Comparison of ENCODE assay signal across 7 mouse cellular contexts in the genomic region with DNA sequence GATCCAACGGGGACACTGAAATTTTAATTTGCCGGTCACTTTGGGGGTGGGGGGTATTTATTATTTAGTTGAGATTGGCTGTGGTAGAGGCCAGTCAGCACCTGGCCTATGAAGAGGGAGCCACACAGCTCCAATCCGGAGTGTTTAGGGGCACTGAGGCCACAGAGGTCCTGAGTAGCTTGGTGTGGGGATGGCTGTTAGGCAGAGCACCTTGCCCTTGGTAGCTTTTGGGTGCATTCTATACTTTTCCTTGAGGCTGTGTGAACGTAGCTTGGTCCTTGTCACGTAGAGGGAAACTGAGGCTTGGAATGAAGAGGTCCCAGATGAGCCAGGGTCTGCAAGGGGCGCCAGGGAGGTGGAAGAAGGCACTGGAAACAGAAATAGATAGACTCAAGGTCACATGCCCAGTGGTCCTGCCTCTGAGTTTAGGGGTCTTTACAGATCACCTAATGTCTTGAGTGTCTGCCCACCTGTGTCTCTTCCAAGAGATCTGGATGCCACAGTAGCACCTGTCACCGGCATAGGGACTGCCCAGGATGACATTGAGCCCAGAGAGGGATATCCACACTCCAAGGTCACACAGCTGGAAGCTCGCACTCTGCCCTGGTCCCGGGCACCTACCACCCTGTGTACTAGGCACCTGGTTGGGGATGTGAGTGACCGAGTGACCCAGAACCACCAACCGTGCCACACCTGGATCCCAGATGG. TPM values are rescaled to one million over a fixed set of nuclear protein-coding genes. Genes with fewer than 3 reads are reported as not detected.
DNase-seq lines count a peak whose midpoint lies in the region; ATAC-seq and TF ChIP-seq lines count a peak whose summit lies in the region.

No protein-coding gene starts in this region.

- H3K36me3 ChIP-seq in lung, embryonic 15.5 days = peaks cover 8% of the 10 kb centered on the region
- H3K36me3 ChIP-seq in forebrain, embryonic 11.5 days (ENCODE audit: control insufficient read depth, insufficient read depth, low read length) = no peaks in the 10 kb centered on the region; the same call in 1 of the 2 replicates
- peaks cover 35% of the 10 kb centered on the region for H3K36me3 ChIP-seq in limb, embryonic 10.5 days

- peak overlapping the region; percentile 93 for H3K4me2 ChIP-seq in lung, embryonic 15.5 days
- peak overlapping the region; percentile 89 for H3K4me2 ChIP-seq in forebrain, embryonic 11.5 days (ENCODE audit: low read depth, low read length, severe bottlenecking)

- no peak for DNase-seq in lung, postnatal 25 days (ENCODE audit: low spot score)
- DNase-seq in forebrain, embryonic 11.5 days (ENCODE audit: low spot score) = no peak
- no peak for DNase-seq in limb, embryonic 10.5 days (ENCODE audit: low spot score)
- no peak for DNase-seq in spleen, adult 18-20 months
- no peak for DNase-seq in gastrocnemius, postnatal 10 days

- no peak for TF ChIP-seq POLR2A in olfactory bulb, adult 2 months (IDR thresholded peaks at IDR 0.05; ENCODE audit: insufficient read depth, low read depth, low read length)

- no peaks in the 10 kb centered on the region for H3K9me3 ChIP-seq in lung, embryonic 15.5 days
- H3K9me3 ChIP-seq in forebrain, embryonic 11.5 days (ENCODE audit: control insufficient read depth, low read length) = no peaks in the 10 kb centered on the region
- H3K9me3 ChIP-seq in limb, embryonic 10.5 days (replicated peaks) = no peaks in the 10 kb centered on the region

- H3K9ac ChIP-seq in lung, embryonic 15.5 days = peak overlapping the region; percentile 91
- H3K9ac ChIP-seq in forebrain, embryonic 11.5 days (ENCODE audit: low read length) = peak overlapping the region; percentile 75

- 48% methylated on average over 11 of the region's 11 CpGs for WGBS in lung, embryonic 15.5 days
- 68% methylated on average over 11 of the region's 11 CpGs for WGBS in forebrain, embryonic 11.5 days
- WGBS in limb, embryonic 10.5 days = 60% methylated on average over 11 of the region's 11 CpGs
- WGBS in olfactory bulb, adult 2 months = 45% methylated on average over 11 of the region's 11 CpGs

- peaks cover 18% of the 10 kb centered on the region; the same call in 1 of the 2 replicates for H3K27me3 ChIP-seq in lung, embryonic 15.5 days
- H3K27me3 ChIP-seq in forebrain, embryonic 11.5 days (ENCODE audit: control insufficient read depth, insufficient read depth, low read length) = peaks cover 21% of the 10 kb centered on the region
- peaks cover 21% of the 10 kb centered on the region for H3K27me3 ChIP-seq in limb, embryonic 10.5 days (ENCODE audit: low read depth, poor library complexity, severe bottlenecking)

- H3K27ac ChIP-seq in lung, embryonic 15.5 days = peak overlapping the region; percentile 89
- no peak overlapping the region for H3K27ac ChIP-seq in forebrain, embryonic 11.5 days (ENCODE audit: low read depth, low read length)
- H3K27ac ChIP-seq in limb, embryonic 10.5 days = peak overlapping the region; percentile 98
- H3K27ac ChIP-seq in olfactory bulb, adult 2 months (ENCODE audit: insufficient read depth, low read depth, low read length) = peak overlapping the region; percentile 54

- peaks cover 66% of the 10 kb centered on the region for H3K4me1 ChIP-seq in lung, embryonic 15.5 days
- peaks cover 23% of the 10 kb centered on the region for H3K4me1 ChIP-seq in forebrain, embryonic 11.5 days (replicated peaks; ENCODE audit: control insufficient read depth, insufficient read depth, low read length)
- peaks cover 83% of the 10 kb centered on the region for H3K4me1 ChIP-seq in limb, embryonic 10.5 days
- peaks cover 64% of the 10 kb centered on the region for H3K4me1 ChIP-seq in olfactory bulb, adult 2 months (ENCODE audit: control insufficient read depth, insufficient read depth, low read length)

- no peak for ATAC-seq in lung, embryonic 15.5 days (ENCODE audit: borderline replicate concordance, extremely low read depth, low FRiP score, low TSS enrichment)
- no peak for ATAC-seq in forebrain, embryonic 11.5 days (replicated peaks; ENCODE audit: low FRiP score)

- H3K4me3 ChIP-seq in lung, embryonic 15.5 days = peak overlapping the region; percentile 81
- H3K4me3 ChIP-seq in forebrain, embryonic 11.5 days (ENCODE audit: low read depth, low read length) = peak overlapping the region; percentile 68
- peak overlapping the region; percentile 91 for H3K4me3 ChIP-seq in limb, embryonic 10.5 days
- peak overlapping the region; percentile 80 for H3K4me3 ChIP-seq in olfactory bulb, adult 2 months (ENCODE audit: insufficient read depth, low read depth, low read length)

- no peak for TF ChIP-seq CTCF in olfactory bulb, adult 2 months (IDR thresholded peaks at IDR 0.05; ENCODE audit: insufficient read depth, low read depth, low read length)

RNA-seq across cellular contexts. Expression of gene Zbtb7a, which starts 4.0 kb away (rescaled TPM):
- 34.1 and 36.9 TPM in 2 replicates for polyA plus RNA-seq in lung, embryonic 15.5 days (2015; fragmentation: Nextera tagmentation; extraction: Ambion mirVana)
- polyA plus RNA-seq in forebrain, embryonic 11.5 days (2014; fragmentation: Nextera tagmentation; extraction: Ambion mirVana) = 8.8 and 10.1 TPM in 2 replicates
- polyA plus RNA-seq in limb, embryonic 10.5 days (2016; fragmentation: Nextera tagmentation; extraction: Ambion mirVana) = 9.6 and 11.7 TPM in 2 replicates
- polyA plus RNA-seq in olfactory bulb, adult 2 months (2012; ENCODE audit: insufficient read depth, insufficient read length, low replicate concordance, missing spikeins) = 77.0 TPM in 1 of 2 replicates, not detected in the other
- total RNA-seq in gastrocnemius, postnatal 10 days (2021) = 10 to 100 TPM; 29.2 to 35.9 TPM

RNA-seq across cellular contexts. Expression of gene Pias4, which starts 28.7 kb away (rescaled TPM):
- polyA plus RNA-seq in lung, embryonic 15.5 days (2015; fragmentation: Nextera tagmentation; extraction: Ambion mirVana) = 41.0 and 47.5 TPM in 2 replicates
- polyA plus RNA-seq in forebrain, embryonic 11.5 days (2014; fragmentation: Nextera tagmentation; extraction: Ambion mirVana) = 54.0 and 65.0 TPM in 2 replicates
- 73.6 and 73.9 TPM in 2 replicates for polyA plus RNA-seq in limb, embryonic 10.5 days (2016; fragmentation: Nextera tagmentation; extraction: Ambion mirVana)
- polyA plus RNA-seq in olfactory bulb, adult 2 months (2012; ENCODE audit: insufficient read depth, insufficient read length, low replicate concordance, missing spikeins) = not detected in 2 replicates
- total RNA-seq in gastrocnemius, postnatal 10 days (2021) = 10 to 100 TPM; 10.7 to 13.8 TPM

RNA-seq across cellular contexts. Expression of gene Map2k2, which starts 33.3 kb away (rescaled TPM):
- polyA plus RNA-seq in lung, embryonic 15.5 days (2015; fragmentation: Nextera tagmentation; extraction: Ambion mirVana) = 178 and 180 TPM in 2 replicates
- 212 and 232 TPM in 2 replicates for polyA plus RNA-seq in forebrain, embryonic 11.5 days (2014; fragmentation: Nextera tagmentation; extraction: Ambion mirVana)
- 244 and 245 TPM in 2 replicates for polyA plus RNA-seq in limb, embryonic 10.5 days (2016; fragmentation: Nextera tagmentation; extraction: Ambion mirVana)
- polyA plus RNA-seq in olfactory bulb, adult 2 months (2012; ENCODE audit: insufficient read depth, insufficient read length, low replicate concordance, missing spikeins) = not detected in 2 replicates
- 100 to 1,000 TPM; 170 to 177 TPM for total RNA-seq in gastrocnemius, postnatal 10 days (2021)

RNA-seq across cellular contexts. Expression of gene Eef2, which starts 37.5 kb away (rescaled TPM):
- 567 and 596 TPM in 2 replicates for polyA plus RNA-seq in lung, embryonic 15.5 days (2015; fragmentation: Nextera tagmentation; extraction: Ambion mirVana)
- polyA plus RNA-seq in forebrain, embryonic 11.5 days (2014; fragmentation: Nextera tagmentation; extraction: Ambion mirVana) = 467 and 501 TPM in 2 replicates
- 575 and 611 TPM in 2 replicates for polyA plus RNA-seq in limb, embryonic 10.5 days (2016; fragmentation: Nextera tagmentation; extraction: Ambion mirVana)
- 423 and 2,167 TPM in 2 replicates for polyA plus RNA-seq in olfactory bulb, adult 2 months (2012; ENCODE audit: insufficient read depth, insufficient read length, low replicate concordance, missing spikeins)
- 1,000 to 10,000 TPM in 1 of 2 experiments, 100 to 1,000 TPM in 1; 974 to 1,018 TPM for total RNA-seq in gastrocnemius, postnatal 10 days (2021)

RNA-seq across cellular contexts. Expression of gene Creb3l3, which starts 40.3 kb away (rescaled TPM):
- polyA plus RNA-seq in lung, embryonic 15.5 days (2015; fragmentation: Nextera tagmentation; extraction: Ambion mirVana) = 0.31 and 0.35 TPM in 2 replicates
- 0.33 and 0.49 TPM in 2 replicates for polyA plus RNA-seq in forebrain, embryonic 11.5 days (2014; fragmentation: Nextera tagmentation; extraction: Ambion mirVana)
- 0.58 and 0.66 TPM in 2 replicates for polyA plus RNA-seq in limb, embryonic 10.5 days (2016; fragmentation: Nextera tagmentation; extraction: Ambion mirVana)
- not detected in 2 replicates for polyA plus RNA-seq in olfactory bulb, adult 2 months (2012; ENCODE audit: insufficient read depth, insufficient read length, low replicate concordance, missing spikeins)
- 1 to 10 TPM in 1 of 2 experiments, under 1 TPM in 1; 0.87 to 2.1 TPM for total RNA-seq in gastrocnemius, postnatal 10 days (2021)
